Mouse (Mus musculus) cortical plate, adult 2 months (tissue): ENCODE measurements at regions not wholly inside any gene's neighbourhood (a gene's known extent, or its start where the extent isn't known, plus 50 kb on each side); places are given as distances from the start of the nearest gene placed in this dataset.

Source experiments
- CTCF ChIP-seq: fragments of 200-500 bp; IDR thresholded peaks from 2 replicates; pipeline ENCODE4 v1.5.1; 2011; ENCODE audit warnings: mild to moderate bottlenecking, control low read depth, low read length; ENCODE audit not compliant: insufficient read depth; ENCODE audit errors: extremely low read depth
- POLR2A ChIP-seq: fragments of 200-500 bp; IDR thresholded peaks from 2 replicates; pipeline ENCODE4 v1.6.1; 2011; ENCODE audit warnings: mild to moderate bottlenecking, low read length, control low read depth; ENCODE audit not compliant: insufficient read depth; ENCODE audit errors: extremely low read depth

DNA sequence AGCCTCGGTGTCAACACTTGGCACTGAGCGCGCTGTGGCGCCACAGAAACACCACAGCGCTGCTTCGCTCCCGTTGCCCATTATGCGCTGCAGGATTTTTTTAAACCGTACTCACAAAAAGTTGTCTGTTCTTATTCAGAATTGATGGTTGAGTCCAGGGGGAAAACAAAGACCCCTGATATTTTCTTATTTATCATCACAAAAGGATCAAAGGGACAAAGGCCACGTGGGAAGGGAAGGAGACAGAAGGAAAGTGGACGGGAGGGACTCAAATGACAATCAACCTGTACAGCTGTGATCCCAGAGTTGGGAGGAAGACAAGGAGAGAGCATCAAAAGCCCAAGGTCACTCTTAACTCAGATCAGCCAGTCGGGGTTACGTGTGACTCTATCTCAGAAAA lies 100.4 kb downstream of the Ddx11 start:
- TF ChIP-seq CTCF, result no peak
- TF ChIP-seq POLR2A, result no peak
